Mouse (Mus musculus): ENCODE data around the gene Abca8b. TPM values are rescaled to one million over a fixed set of nuclear protein-coding genes. Genes with fewer than 3 reads are reported as not detected.
"Not testable (repeated sequence)": the region's sequence is repeated elsewhere in the genome, so short reads cannot be mapped to it uniquely, and the experiment has no call there.

The Abca8b gene
- total RNA-seq, 2 experiments from 2014 or later, result 10.6 to 12.7 TPM

GRCm38 (mm10) chr11:109919480-109919879 is 76.2 kb downstream of the Abca8b start:
- DNase-seq (ENCODE audit: low spot score in 2 of 2), result no peak

GRCm38 (mm10) chr11:109916654-109917053 is 79.0 kb downstream of the Abca8b start:
- no peak for DNase-seq (ENCODE audit: low spot score in 2 of 2)

GRCm38 (mm10) chr11:109913156-109913555 is 82.5 kb downstream of the Abca8b start:
- DNase-seq (ENCODE audit: low spot score in 2 of 2), result not testable (repeated sequence)

GRCm38 (mm10) chr11:109912118-109912517 is 83.5 kb downstream of the Abca8b start:
- DNase-seq (ENCODE audit: low spot score in 2 of 2), result not testable (repeated sequence)

- DNase-seq (ENCODE audit: low spot score in 2 of 2), result no peak
Measured at GRCm38 (mm10) chr11:109909801-109910200, 85.8 kb downstream of the Abca8b start.

GRCm38 (mm10) chr11:109908207-109909031 is 87.2 kb downstream of the Abca8b start:
- no peak for DNase-seq (ENCODE audit: low spot score in 2 of 2)

GRCm38 (mm10) chr11:109907508-109907907 is 88.1 kb downstream of the Abca8b start:
- DNase-seq (ENCODE audit: low spot score in 2 of 2), result no peak

GRCm38 (mm10) chr11:109902616-109903598 is 92.7 kb downstream of the Abca8b start:
- DNase-seq (ENCODE audit: low spot score in 2 of 2), result no peak

GRCm38 (mm10) chr11:109900491-109901241 is 95.0 kb downstream of the Abca8b start:
- no peak for DNase-seq (ENCODE audit: low spot score in 2 of 2)

- no peak for DNase-seq (ENCODE audit: low spot score in 2 of 2)
Measured at GRCm38 (mm10) chr11:109898791-109899467, 96.7 kb downstream of the Abca8b start.

- DNase-seq (ENCODE audit: low spot score in 2 of 2), result no peak
Measured at GRCm38 (mm10) chr11:109895952-109896530, 99.6 kb downstream of the Abca8b start.

GRCm38 (mm10) chr11:109895496-109895895 is 100.1 kb downstream of the Abca8b start:
- DNase-seq (ENCODE audit: low spot score in 2 of 2), result no peak

- no peak for DNase-seq (ENCODE audit: low spot score in 2 of 2)
Measured at GRCm38 (mm10) chr11:109893894-109894804, 101.5 kb downstream of the Abca8b start.

GRCm38 (mm10) chr11:109891989-109892386 is 103.7 kb downstream of the Abca8b start:
- DNase-seq (ENCODE audit: low spot score in 2 of 2), result peak in 1 of 2 experiments; percentile 16

GRCm38 (mm10) chr11:109891371-109891988 is 104.2 kb downstream of the Abca8b start:
- no peak for DNase-seq (ENCODE audit: low spot score in 2 of 2)

GRCm38 (mm10) chr11:109889595-109889994 is 106.0 kb downstream of the Abca8b start:
- DNase-seq (ENCODE audit: low spot score in 2 of 2), result no peak

- no peak for DNase-seq (ENCODE audit: low spot score in 2 of 2)
Measured at GRCm38 (mm10) chr11:109886757-109887156, 108.9 kb downstream of the Abca8b start.

- DNase-seq (ENCODE audit: low spot score in 2 of 2), result no peak
Measured at GRCm38 (mm10) chr11:109885521-109885920, 110.1 kb downstream of the Abca8b start.
